Mouse (Mus musculus) forebrain, postnatal 0 days (tissue): ENCODE measurements at regions not wholly inside any gene's neighbourhood (a gene's known extent, or its start where the extent isn't known, plus 50 kb on each side); places are given as distances from the start of the nearest gene placed in this dataset.

Source experiments
- ATAC-seq: fragments of 200-750 bp; cut with Nextera tagmentation; 2 replicates; pipeline ENCODE4 v1.8.0; 2017; ENCODE audit warnings: mild to moderate bottlenecking, moderate library complexity
- DNase-seq: peaks from one replicate; pipeline ENCODE4 v3.0.0-alpha.2; 2015
- H3K27ac ChIP-seq: fragments of 300-500 bp; sonication (generic); 2 replicates; pipeline ENCODE4 v1.5.1; 2014; ENCODE audit warnings: low read depth, mild to moderate bottlenecking, antibody characterized with exemption, low read length, moderate library complexity, mixed read lengths
- H3K27me3 ChIP-seq: fragments of 300-500 bp; sonication (generic); 2 replicates; pipeline ENCODE4 v1.6.1; 2014; ENCODE audit warnings: mild to moderate bottlenecking, low read length, mixed read lengths; ENCODE audit not compliant: insufficient read depth
- H3K36me3 ChIP-seq: fragments of 300-500 bp; sonication (generic); 2 replicates; pipeline ENCODE4 v1.6.1; 2014; ENCODE audit warnings: mild to moderate bottlenecking, moderate library complexity; ENCODE audit not compliant: insufficient read depth
- H3K4me1 ChIP-seq: fragments of 300-500 bp; sonication (generic); 2 replicates; pipeline ENCODE4 v1.6.1; 2014; ENCODE audit warnings: antibody characterized with exemption; ENCODE audit not compliant: insufficient read depth
- H3K4me2 ChIP-seq: fragments of 300-500 bp; sonication (generic); 2 replicates; pipeline ENCODE4 v1.6.1; 2014; ENCODE audit warnings: low read depth, mild to moderate bottlenecking, moderate library complexity
- H3K4me3 ChIP-seq: fragments of 300-500 bp; sonication (generic); 2 replicates; pipeline ENCODE4 v1.5.1; 2014; ENCODE audit warnings: low read depth, low read length, mixed read lengths
- H3K9ac ChIP-seq: fragments of 300-500 bp; sonication (generic); 2 replicates; pipeline ENCODE4 v1.6.1; 2014; ENCODE audit warnings: mild to moderate bottlenecking
- H3K9me3 ChIP-seq: fragments of 300-500 bp; sonication (generic); 2 replicates; pipeline ENCODE4 v1.6.1; 2016; ENCODE audit warnings: low read length
- CTCF ChIP-seq: sonication (generic); IDR thresholded peaks from 2 replicates; pipeline ENCODE4 v1.5.1; 2016; ENCODE audit warnings: antibody characterized with exemption, control low read depth, low read depth
- WGBS: fragments of 180-500 bp; shearing (Covaris S2); extraction: QIAGEN DNeasy Blood & Tissue Kit; methylation state at CpG from one replicate; pipeline ENCODE4 v1.1.7; 2014; 5-methylcytosine and 5-hydroxymethylcytosine counted together

- H3K9me3 ChIP-seq, result no peaks in the 10 kb centered on the region
- no peak overlapping the region for H3K4me2 ChIP-seq
- H3K27me3 ChIP-seq, result no peaks in the 10 kb centered on the region
- TF ChIP-seq CTCF, result no peak
- no peaks in the 10 kb centered on the region for H3K4me1 ChIP-seq
- WGBS, result 52% methylated on average over 1 of the region's 1 CpGs
- DNase-seq (peak; percentile 2), ATAC-seq (no peak)
- H3K4me3 ChIP-seq, result no peak overlapping the region
- no peak overlapping the region for H3K9ac ChIP-seq
- H3K36me3 ChIP-seq, result no peaks in the 10 kb centered on the region
- no peak overlapping the region for H3K27ac ChIP-seq
These were observed 55.7 kb upstream of the Gabre start for GRCm38 (mm10) chrX:72330323-72330722.

DNA sequence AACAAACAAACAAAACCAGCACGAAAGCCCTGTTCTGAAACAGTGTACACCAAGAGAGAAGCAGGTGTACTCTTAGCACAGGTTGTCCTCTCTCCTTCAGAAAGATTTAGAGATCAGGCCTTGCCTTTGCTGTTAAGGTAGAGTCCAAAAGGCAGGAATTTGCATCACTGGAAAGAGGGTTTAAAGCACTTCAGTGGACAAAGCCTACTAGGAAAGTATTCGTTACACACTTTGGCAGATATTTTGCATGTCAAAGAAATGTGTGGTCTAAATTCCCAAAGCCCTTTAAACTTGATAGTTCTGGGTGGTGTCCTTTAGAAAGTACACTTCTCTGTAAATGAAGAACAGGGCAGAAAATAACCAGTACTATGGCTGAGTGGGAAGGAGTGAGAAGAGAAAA, 54.2 kb upstream of the Gabre start:
- no peak for TF ChIP-seq CTCF
- H3K36me3 ChIP-seq, result no peaks in the 10 kb centered on the region
- ATAC-seq (no peak), DNase-seq (no peak)
- 61% methylated on average over 2 of the region's 2 CpGs for WGBS
- H3K4me2 ChIP-seq, result no peak overlapping the region
- H3K27me3 ChIP-seq, result no peaks in the 10 kb centered on the region
- no peaks in the 10 kb centered on the region for H3K9me3 ChIP-seq
- H3K4me3 ChIP-seq, result no peak overlapping the region
- no peak overlapping the region for H3K27ac ChIP-seq
- no peak overlapping the region for H3K9ac ChIP-seq
- no peaks in the 10 kb centered on the region for H3K4me1 ChIP-seq
